Mouse (Mus musculus) forebrain, embryonic 11.5 days (tissue): Measurements from ENCODE around the gene C730034F03Rik. TPM values are rescaled to one million over a fixed set of nuclear protein-coding genes. Genes with fewer than 3 reads are reported as not detected.

Experiments
- ATAC-seq: fragments of 200-750 bp; cut with Nextera tagmentation; replicated peaks from 2 replicates; pipeline ENCODE4 v1.8.0; 2017; ENCODE audit warnings: moderate TSS enrichment; ENCODE audit not compliant: low FRiP score
- DNase-seq: peaks from one replicate; pipeline ENCODE4 v3.0.0-alpha.2; 2017; ENCODE audit warnings: low spot score
- H3K27ac ChIP-seq: fragments of 300-500 bp; sonication (generic); 2 replicates; pipeline ENCODE4 v1.5.1; 2014; ENCODE audit warnings: low read depth, low read length
- H3K27me3 ChIP-seq: fragments of 300-500 bp; sonication (generic); 2 replicates; pipeline ENCODE4 v1.6.1; 2014; ENCODE audit warnings: mild to moderate bottlenecking, low read length, mixed read lengths; ENCODE audit not compliant: control insufficient read depth, insufficient read depth
- H3K36me3 ChIP-seq: fragments of 300-500 bp; sonication (generic); 2 replicates; pipeline ENCODE4 v1.6.1; 2014; ENCODE audit warnings: mild to moderate bottlenecking, low read length, moderate library complexity, mixed read lengths; ENCODE audit not compliant: control insufficient read depth, insufficient read depth
- H3K4me1 ChIP-seq: fragments of 300-500 bp; sonication (generic); replicated peaks from 2 replicates; pipeline ENCODE4 v1.6.1; 2014; ENCODE audit warnings: low read length, mixed read lengths; ENCODE audit not compliant: control insufficient read depth, insufficient read depth
- H3K4me2 ChIP-seq: fragments of 300-500 bp; sonication (generic); 2 replicates; pipeline ENCODE4 v1.6.1; 2014; ENCODE audit warnings: low read depth, mild to moderate bottlenecking, low read length, moderate library complexity, mixed read lengths; ENCODE audit not compliant: severe bottlenecking
- H3K4me3 ChIP-seq: fragments of 300-500 bp; sonication (generic); 2 replicates; pipeline ENCODE4 v1.5.1; 2014; ENCODE audit warnings: low read depth, low read length
- H3K9ac ChIP-seq: fragments of 300-500 bp; sonication (generic); 2 replicates; pipeline ENCODE4 v1.6.1; 2014; ENCODE audit warnings: low read length
- H3K9me3 ChIP-seq: fragments of 300-500 bp; sonication (generic); 2 replicates; pipeline ENCODE4 v1.6.1; 2016; ENCODE audit warnings: low read length, mixed read lengths; ENCODE audit not compliant: control insufficient read depth
- WGBS: fragments of 180-500 bp; shearing (Covaris S2); extraction: QIAGEN DNeasy Blood & Tissue Kit; methylation state at CpG from one replicate; pipeline ENCODE4 v1.1.7; 2014; 5-methylcytosine and 5-hydroxymethylcytosine counted together
- polyA plus RNA-seq: library from polyadenylated mRNA; unstranded; fragments of >200 nt; fragmentation: Nextera tagmentation; extraction: Ambion mirVana; gene quantifications from 2 replicates; pipeline ENCODE4 v1.2.1, GENCODE M21; 2014

Gene C730034F03Rik
- polyA plus RNA-seq, 1 experiment from 2014 or later: 6.0 TPM

- Histone ChIP-seq H3K27me3 (no peaks in the 10 kb centered on the region), H3K9me3 (no peaks in the 10 kb centered on the region), H3K4me3 (no peak overlapping the region), H3K4me1 (peaks cover 3% of the 10 kb centered on the region; the same call in 1 of the 2 replicates), H3K27ac (no peak overlapping the region), H3K9ac (no peak overlapping the region), H3K4me2 (no peak overlapping the region), H3K36me3 (no peaks in the 10 kb centered on the region)
- ATAC-seq (no peak), DNase-seq (no peak)
- 92% methylated on average over 8 of the region's 8 CpGs for WGBS
Observed at GRCm38 (mm10) chr15:89473921-89474320, 44.5 kb downstream of the C730034F03Rik start.

- Histone ChIP-seq H3K27me3 (no peaks in the 10 kb centered on the region), H3K4me3 (no peak overlapping the region), H3K9ac (no peak overlapping the region), H3K27ac (no peak overlapping the region), H3K4me1 (peaks cover 3% of the 10 kb centered on the region; the same call in 1 of the 2 replicates), H3K9me3 (no peaks in the 10 kb centered on the region), H3K36me3 (no peaks in the 10 kb centered on the region), H3K4me2 (no peak overlapping the region)
- WGBS: 91% methylated on average over 19 of the region's 19 CpGs
- ATAC-seq (no peak), DNase-seq (peak; percentile 50)
Observed at GRCm38 (mm10) chr15:89474596-89475292, 45.4 kb downstream of the C730034F03Rik start.

GRCm38 (mm10) chr15:89475293-89475600 lies 45.9 kb downstream of the C730034F03Rik start:
- Histone ChIP-seq H3K4me2 (peak overlapping the region; percentile 81), H3K27ac (no peak overlapping the region), H3K27me3 (no peaks in the 10 kb centered on the region), H3K36me3 (no peaks in the 10 kb centered on the region), H3K4me3 (no peak overlapping the region; the same call in 1 of the 2 replicates), H3K4me1 (peaks cover 3% of the 10 kb centered on the region; the same call in 1 of the 2 replicates), H3K9me3 (no peaks in the 10 kb centered on the region), H3K9ac (peak overlapping the region; percentile 66; the same call in 1 of the 2 replicates)
- WGBS: 92% methylated on average over 7 of the region's 7 CpGs
- ATAC-seq (peak; percentile 4; the same call in 1 of the 2 replicates), DNase-seq (no peak)

- no peaks in the 10 kb centered on the region for H3K27me3 ChIP-seq
- peak overlapping the region; percentile 81 for H3K4me2 ChIP-seq
- peaks cover 3% of the 10 kb centered on the region; the same call in 1 of the 2 replicates for H3K4me1 ChIP-seq
- peak overlapping the region; percentile 27; the same call in 1 of the 2 replicates for H3K27ac ChIP-seq
- H3K4me3 ChIP-seq: peak overlapping the region; percentile 57
- H3K9ac ChIP-seq: peak overlapping the region; percentile 66
- H3K36me3 ChIP-seq: no peaks in the 10 kb centered on the region
- ATAC-seq (peak; percentile 98), DNase-seq (peak; percentile 94)
- no peaks in the 10 kb centered on the region for H3K9me3 ChIP-seq
- 8% methylated on average over 43 of the region's 44 CpGs for WGBS
Observed at GRCm38 (mm10) chr15:89475611-89476474, 46.5 kb downstream of the C730034F03Rik start.

- 9% methylated on average over 5 of the region's 5 CpGs for WGBS
- Histone ChIP-seq H3K27me3 (no peaks in the 10 kb centered on the region), H3K36me3 (no peaks in the 10 kb centered on the region), H3K27ac (peak overlapping the region; percentile 27; the same call in 1 of the 2 replicates), H3K9me3 (no peaks in the 10 kb centered on the region), H3K9ac (peak overlapping the region; percentile 66), H3K4me2 (peak overlapping the region; percentile 81), H3K4me1 (peaks cover 3% of the 10 kb centered on the region; the same call in 1 of the 2 replicates), H3K4me3 (peak overlapping the region; percentile 57)
- DNase-seq (no peak), ATAC-seq (no peak)
Observed at GRCm38 (mm10) chr15:89476475-89476815, 47.1 kb downstream of the C730034F03Rik start.

GRCm38 (mm10) chr15:89477091-89477491 lies 47.7 kb downstream of the C730034F03Rik start, which contains the start of gene Arsa:
Arsa (minus strand) TSS chr15:89477425.
- Histone ChIP-seq H3K27me3 (no peaks in the 10 kb centered on the region), H3K4me2 (peak within 1 kb of the TSS; percentile 81), H3K4me1 (peaks cover 3% of the 10 kb centered on the region; the same call in 1 of the 2 replicates), H3K9ac (peak within 1 kb of the TSS; percentile 66), H3K36me3 (no peaks in the 10 kb centered on the region), H3K27ac (peak within 1 kb of the TSS; percentile 27; the same call in 1 of the 2 replicates), H3K4me3 (peak within 1 kb of the TSS; percentile 57), H3K9me3 (no peaks in the 10 kb centered on the region)
- DNase-seq: no peak
- ATAC-seq: no peak
- WGBS: 36% methylated on average over 9 of the region's 9 CpGs

GRCm38 (mm10) chr15:89477806-89478205 lies 48.4 kb downstream of the C730034F03Rik start:
- Histone ChIP-seq H3K9me3 (no peaks in the 10 kb centered on the region), H3K9ac (no peak overlapping the region), H3K27me3 (no peaks in the 10 kb centered on the region), H3K4me2 (no peak overlapping the region), H3K27ac (no peak overlapping the region), H3K4me1 (peaks cover 3% of the 10 kb centered on the region; the same call in 1 of the 2 replicates), H3K36me3 (no peaks in the 10 kb centered on the region), H3K4me3 (no peak overlapping the region)
- WGBS: 45% methylated on average over 8 of the region's 8 CpGs
- no peak for ATAC-seq
- DNase-seq: no peak

GRCm38 (mm10) chr15:89478622-89479021 lies 49.2 kb downstream of the C730034F03Rik start:
- H3K27me3 ChIP-seq: no peaks in the 10 kb centered on the region
- no peak for ATAC-seq
- no peaks in the 10 kb centered on the region for H3K36me3 ChIP-seq

More at GRCm38 (mm10) chr15:89478622-89479021, 49.2 kb downstream of the C730034F03Rik start:
- Histone ChIP-seq H3K4me2 (no peak overlapping the region), H3K27ac (no peak overlapping the region), H3K9me3 (no peaks in the 10 kb centered on the region), H3K4me1 (peaks cover 3% of the 10 kb centered on the region; the same call in 1 of the 2 replicates), H3K9ac (no peak overlapping the region), H3K4me3 (no peak overlapping the region)
- DNase-seq: no peak
- 82% methylated on average over 3 of the region's 3 CpGs for WGBS
